Mouse (Mus musculus): ENCODE measurements around the gene Sertad3. TPM values are rescaled to one million over a fixed set of nuclear protein-coding genes. Genes with fewer than 3 reads are reported as not detected.
"Not testable (repeated sequence)": the region's sequence is repeated elsewhere in the genome, so short reads cannot be mapped to it uniquely, and the experiment has no call there.

Sertad3 gene
- polyA plus RNA-seq, 1 experiment from 2014 or later = 24.6 TPM

- H3K27me3 ChIP-seq (replicated peaks) = no peaks in the 10 kb centered on the region
- peak overlapping the region; percentile 95 for H3K27ac ChIP-seq
- H3K9ac ChIP-seq = peak overlapping the region; percentile 91
- no peaks in the 10 kb centered on the region for H3K9me3 ChIP-seq (replicated peaks)
- no peak for ATAC-seq
- WGBS (ENCODE audit: insufficient replicate concordance) = 2% methylated on average over 13 of the region's 13 CpGs
- peak overlapping the region; percentile 94 for H3K4me2 ChIP-seq
- H3K4me3 ChIP-seq = peak overlapping the region; percentile 87
- H3K4me1 ChIP-seq = peaks cover 81% of the 10 kb centered on the region
- H3K36me3 ChIP-seq = peaks cover 15% of the 10 kb centered on the region
Observed at GRCm38 (mm10) chr7:27486102-27486769, 12.7 kb downstream of the Sertad3 start.

GRCm38 (mm10) chr7:27486770-27487697, 13.5 kb downstream of the Sertad3 start, which contains the start of gene Sertad1:
Sertad1 (plus strand) TSS chr7:27486910.
- Histone ChIP-seq H3K9me3 (replicated peaks) (no peaks in the 10 kb centered on the region), H3K4me1 (peaks cover 81% of the 10 kb centered on the region), H3K36me3 (peaks cover 15% of the 10 kb centered on the region), H3K4me2 (peak within 1 kb of the TSS; percentile 94), H3K4me3 (peak within 1 kb of the TSS; percentile 87), H3K9ac (peak within 1 kb of the TSS; percentile 91), H3K27me3 (replicated peaks) (no peaks in the 10 kb centered on the region), H3K27ac (peak within 1 kb of the TSS; percentile 95)
- WGBS (ENCODE audit: insufficient replicate concordance) = under 1% methylated on average over 79 of the region's 80 CpGs
- ATAC-seq = peak; percentile 81

GRCm38 (mm10) chr7:27487740-27488268, 14.2 kb downstream of the Sertad3 start:
- peak overlapping the region; percentile 94 for H3K4me2 ChIP-seq
- peak overlapping the region; percentile 95 for H3K27ac ChIP-seq
- WGBS (ENCODE audit: insufficient replicate concordance) = 1% methylated on average over 13 of the region's 13 CpGs
- peak overlapping the region; percentile 91 for H3K9ac ChIP-seq
- H3K27me3 ChIP-seq (replicated peaks) = no peaks in the 10 kb centered on the region
- H3K9me3 ChIP-seq (replicated peaks) = no peaks in the 10 kb centered on the region
- peaks cover 81% of the 10 kb centered on the region for H3K4me1 ChIP-seq
- peak overlapping the region; percentile 87 for H3K4me3 ChIP-seq
- ATAC-seq = no peak
- H3K36me3 ChIP-seq = peaks cover 15% of the 10 kb centered on the region

- H3K4me1 ChIP-seq = peaks cover 80% of the 10 kb centered on the region
Observed at GRCm38 (mm10) chr7:27489270-27489869, 15.8 kb downstream of the Sertad3 start.

GRCm38 (mm10) chr7:27490227-27490542, 16.6 kb downstream of the Sertad3 start:
- H3K4me3 ChIP-seq = peak overlapping the region; percentile 64
- H3K9me3 ChIP-seq (replicated peaks) = no peaks in the 10 kb centered on the region
- H3K4me1 ChIP-seq = peaks cover 78% of the 10 kb centered on the region
- peak overlapping the region; percentile 96 for H3K27ac ChIP-seq
- H3K9ac ChIP-seq = peak overlapping the region; percentile 76
- H3K4me2 ChIP-seq = peak overlapping the region; percentile 94
- H3K27me3 ChIP-seq (replicated peaks) = no peaks in the 10 kb centered on the region
- WGBS (ENCODE audit: insufficient replicate concordance) = 26% methylated on average over 4 of the region's 4 CpGs
- H3K36me3 ChIP-seq = peaks cover 15% of the 10 kb centered on the region
- no peak for ATAC-seq

More at GRCm38 (mm10) chr7:27489270-27489869, 15.8 kb downstream of the Sertad3 start:
- no peaks in the 10 kb centered on the region for H3K27me3 ChIP-seq (replicated peaks)
- no peak for ATAC-seq
- H3K9me3 ChIP-seq (replicated peaks) = no peaks in the 10 kb centered on the region
- peak overlapping the region; percentile 94 for H3K4me2 ChIP-seq
- peak overlapping the region; percentile 96 for H3K27ac ChIP-seq
- H3K4me3 ChIP-seq = no peak overlapping the region
- peak overlapping the region; percentile 76 for H3K9ac ChIP-seq
- peaks cover 15% of the 10 kb centered on the region for H3K36me3 ChIP-seq
- WGBS (ENCODE audit: insufficient replicate concordance) = 90% methylated on average over 25 of the region's 25 CpGs

GRCm38 (mm10) chr7:27490543-27491329, 17.2 kb downstream of the Sertad3 start:
- WGBS (ENCODE audit: insufficient replicate concordance) = under 1% methylated on average over 31 of the region's 33 CpGs
- Histone ChIP-seq H3K4me2 (peak overlapping the region; percentile 94), H3K27me3 (replicated peaks) (no peaks in the 10 kb centered on the region), H3K36me3 (peaks cover 15% of the 10 kb centered on the region), H3K4me1 (peaks cover 73% of the 10 kb centered on the region), H3K27ac (peak overlapping the region; percentile 96), H3K9ac (peak overlapping the region; percentile 76), H3K4me3 (peak overlapping the region; percentile 64), H3K9me3 (replicated peaks) (no peaks in the 10 kb centered on the region)
- peak; percentile 89 for ATAC-seq

GRCm38 (mm10) chr7:27491856-27492255, 18.3 kb downstream of the Sertad3 start:
- no peak for ATAC-seq
- no peaks in the 10 kb centered on the region for H3K27me3 ChIP-seq (replicated peaks)
- no peak overlapping the region for H3K4me3 ChIP-seq
- 66% methylated on average over 7 of the region's 7 CpGs for WGBS (ENCODE audit: insufficient replicate concordance)
- H3K4me1 ChIP-seq = peaks cover 77% of the 10 kb centered on the region
- H3K27ac ChIP-seq = peak overlapping the region; percentile 96
- no peaks in the 10 kb centered on the region for H3K9me3 ChIP-seq (replicated peaks)
- H3K9ac ChIP-seq = peak overlapping the region; percentile 76
- peak overlapping the region; percentile 94 for H3K4me2 ChIP-seq
- peaks cover 15% of the 10 kb centered on the region for H3K36me3 ChIP-seq

- Histone ChIP-seq H3K9me3 (replicated peaks) (no peaks in the 10 kb centered on the region), H3K4me1 (peaks cover 83% of the 10 kb centered on the region), H3K27me3 (replicated peaks) (no peaks in the 10 kb centered on the region), H3K4me2 (no peak overlapping the region), H3K27ac (peak overlapping the region; percentile 96; the same call in 1 of the 2 replicates), H3K9ac (no peak overlapping the region), H3K36me3 (peaks cover 15% of the 10 kb centered on the region), H3K4me3 (no peak overlapping the region)
- WGBS (ENCODE audit: insufficient replicate concordance) = 42% methylated on average over 3 of the region's 3 CpGs
- ATAC-seq = no peak
Observed at GRCm38 (mm10) chr7:27493022-27493421, 19.5 kb downstream of the Sertad3 start.

- Histone ChIP-seq H3K9ac (no peak overlapping the region), H3K9me3 (replicated peaks) (no peaks in the 10 kb centered on the region), H3K27me3 (replicated peaks) (no peaks in the 10 kb centered on the region), H3K27ac (peak overlapping the region; percentile 96; the same call in 1 of the 2 replicates), H3K4me1 (peaks cover 79% of the 10 kb centered on the region), H3K4me2 (no peak overlapping the region), H3K36me3 (peaks cover 15% of the 10 kb centered on the region), H3K4me3 (no peak overlapping the region)
- ATAC-seq = no peak
- 71% methylated on average over 5 of the region's 5 CpGs for WGBS (ENCODE audit: insufficient replicate concordance)
Observed at GRCm38 (mm10) chr7:27493450-27493849, 19.9 kb downstream of the Sertad3 start.

GRCm38 (mm10) chr7:27494659-27495367, 21.2 kb downstream of the Sertad3 start:
- not testable (repeated sequence) for H3K4me3 ChIP-seq; H3K4me2 ChIP-seq; H3K27me3 ChIP-seq (replicated peaks); H3K9ac ChIP-seq; ATAC-seq; H3K36me3 ChIP-seq; H3K9me3 ChIP-seq (replicated peaks); H3K27ac ChIP-seq
- peaks cover 66% of the 10 kb centered on the region for H3K4me1 ChIP-seq
- 71% methylated on average over 9 of the region's 9 CpGs for WGBS (ENCODE audit: insufficient replicate concordance)
